Mouse (Mus musculus): Measurements from ENCODE around the gene Gclc. TPM values are rescaled to one million over a fixed set of nuclear protein-coding genes. Genes with fewer than 3 reads are reported as not detected.

Gclc gene
- polyA plus RNA-seq (2015; fragmentation: Nextera tagmentation; extraction: Ambion mirVana): 16.0 and 17.9 TPM in 2 replicates

DNA sequence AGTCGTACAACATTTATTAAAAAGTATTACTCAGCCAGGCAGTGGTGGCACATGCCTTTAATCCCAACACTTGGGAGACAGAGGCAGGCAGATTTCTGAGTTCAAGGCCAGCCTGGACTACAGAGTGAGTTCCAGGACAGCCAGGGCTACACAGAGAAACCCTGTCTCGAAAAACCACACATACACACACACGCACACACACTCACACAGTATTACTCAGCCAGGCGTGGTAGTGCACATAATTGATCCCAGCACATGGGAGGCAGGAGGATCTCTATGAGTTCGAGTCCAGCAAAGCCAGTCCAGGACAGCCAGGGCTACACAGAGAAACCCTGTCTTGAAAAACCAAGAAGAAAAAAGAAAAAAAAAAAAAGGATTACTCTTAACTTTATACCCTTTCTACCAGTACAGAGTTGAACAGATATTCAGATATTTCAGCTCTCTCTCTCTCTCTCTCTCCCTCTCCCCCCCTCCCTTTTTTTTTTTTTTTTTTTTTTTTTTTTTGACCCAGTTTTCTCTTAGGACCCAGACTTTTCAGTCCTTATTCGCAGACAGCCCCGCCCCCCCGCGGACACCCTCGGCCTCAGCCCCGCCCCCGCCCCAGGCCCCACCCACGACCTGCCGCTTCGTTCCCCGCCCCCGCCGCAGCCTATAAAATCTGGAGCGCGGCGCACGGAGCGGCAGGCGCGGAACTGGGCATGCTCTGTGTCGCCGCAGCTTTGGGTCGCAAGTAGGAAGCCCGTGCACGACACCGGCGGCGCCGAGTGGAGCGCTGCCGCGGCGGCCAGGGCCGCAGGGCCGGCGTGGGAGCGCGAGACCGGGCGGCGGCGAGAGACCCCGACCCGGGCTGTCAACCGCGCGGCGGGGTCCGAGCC, at the start of gene Gclc:
Gene Gclc (plus strand): TSS at position 683 of the 875 bp plus-strand sequence.
- Histone ChIP-seq H3K9me3 (ENCODE audit: control insufficient read depth, low read length) (no peaks in the 10 kb centered on the region), H3K36me3 (ENCODE audit: control insufficient read depth, insufficient read depth) (no peaks in the 10 kb centered on the region), H3K4me3 (replicated peaks; ENCODE audit: low read length) (peak within 1 kb of the TSS; percentile 80), H3K9ac (replicated peaks; ENCODE audit: low read depth, low read length) (peak within 1 kb of the TSS; percentile 83), H3K27me3 (replicated peaks; ENCODE audit: control insufficient read depth, insufficient read depth, low read length) (no peaks in the 10 kb centered on the region), H3K4me2 (ENCODE audit: low read length) (peak within 1 kb of the TSS; percentile 82), H3K27ac (ENCODE audit: low read length) (peak within 1 kb of the TSS; percentile 81), H3K4me1 (replicated peaks; ENCODE audit: control insufficient read depth, insufficient read depth, low read length) (peaks cover 22% of the 10 kb centered on the region)
- ATAC-seq: peak; percentile 82
- WGBS: 11% methylated on average over 36 of the region's 54 CpGs

DNA sequence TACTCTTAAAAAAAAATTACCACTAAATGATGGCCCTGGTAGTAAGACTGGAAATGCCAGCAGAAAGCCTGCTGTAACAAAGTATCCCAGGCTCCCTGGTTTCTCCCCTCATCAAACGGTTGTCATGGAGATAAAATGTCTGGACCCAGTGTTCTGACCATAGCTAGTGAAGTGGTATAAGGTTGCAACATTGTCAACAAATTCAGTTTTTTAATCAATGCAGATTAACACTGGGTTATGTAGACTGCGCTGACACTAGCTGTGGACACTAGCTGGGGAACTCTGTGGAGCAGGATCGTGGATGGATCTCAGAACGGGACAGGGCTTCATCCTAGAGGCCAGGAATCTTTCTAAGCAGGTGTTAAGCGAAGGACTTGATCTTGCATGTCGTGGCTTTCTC, 47.8 kb upstream of the Gclc start:
- Histone ChIP-seq H3K4me2 (ENCODE audit: low read length) (no peak overlapping the region), H3K36me3 (ENCODE audit: control insufficient read depth, insufficient read depth) (no peaks in the 10 kb centered on the region), H3K27me3 (replicated peaks; ENCODE audit: control insufficient read depth, insufficient read depth, low read length) (no peaks in the 10 kb centered on the region), H3K4me1 (replicated peaks; ENCODE audit: control insufficient read depth, insufficient read depth, low read length) (no peaks in the 10 kb centered on the region), H3K4me3 (replicated peaks; ENCODE audit: low read length) (no peak overlapping the region), H3K9ac (replicated peaks; ENCODE audit: low read depth, low read length) (no peak overlapping the region), H3K9me3 (ENCODE audit: control insufficient read depth, low read length) (no peaks in the 10 kb centered on the region), H3K27ac (ENCODE audit: low read length) (no peak overlapping the region)
- ATAC-seq: no peak
- WGBS: 85% methylated on average over 6 of the region's 6 CpGs

DNA sequence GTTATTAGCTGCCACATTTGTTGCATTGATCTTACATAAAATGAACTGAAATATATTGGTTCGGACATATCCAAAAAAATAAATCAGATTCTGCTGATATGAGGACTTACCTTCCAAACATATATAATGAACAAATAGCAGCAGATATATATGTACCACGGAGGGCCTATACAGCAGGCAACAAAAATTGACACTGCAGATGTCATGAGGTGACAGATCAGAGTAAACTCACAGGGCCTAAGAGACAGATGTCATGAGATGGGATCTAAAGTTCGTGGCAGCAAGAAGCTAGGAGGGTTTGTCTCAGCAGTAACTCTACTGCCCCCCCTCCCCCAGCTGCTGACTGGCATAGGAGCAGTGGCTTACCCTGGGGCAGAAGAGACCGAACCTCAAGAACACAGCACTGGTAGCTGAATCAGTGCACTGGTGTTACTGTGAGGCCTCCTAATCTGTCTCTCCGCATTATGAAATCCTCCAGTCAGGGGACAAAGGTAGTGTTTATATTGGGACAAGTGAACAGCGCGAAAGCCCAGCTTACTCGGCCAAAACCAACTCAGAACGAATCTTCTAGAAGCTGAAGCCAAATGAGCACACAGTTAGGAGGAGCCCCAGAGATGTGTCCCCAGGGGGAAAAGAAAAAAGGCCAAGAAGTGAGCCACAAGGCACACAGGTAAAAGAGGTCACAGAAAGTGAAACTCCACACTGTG, 46.7 kb upstream of the Gclc start:
- WGBS: 77% methylated on average over 9 of the region's 9 CpGs
- Histone ChIP-seq H3K4me3 (replicated peaks; ENCODE audit: low read length) (no peak overlapping the region), H3K4me2 (ENCODE audit: low read length) (no peak overlapping the region), H3K27me3 (replicated peaks; ENCODE audit: control insufficient read depth, insufficient read depth, low read length) (no peaks in the 10 kb centered on the region), H3K9me3 (ENCODE audit: control insufficient read depth, low read length) (no peaks in the 10 kb centered on the region), H3K9ac (replicated peaks; ENCODE audit: low read depth, low read length) (no peak overlapping the region), H3K36me3 (ENCODE audit: control insufficient read depth, insufficient read depth) (no peaks in the 10 kb centered on the region), H3K4me1 (replicated peaks; ENCODE audit: control insufficient read depth, insufficient read depth, low read length) (no peaks in the 10 kb centered on the region), H3K27ac (ENCODE audit: low read length) (no peak overlapping the region)
- ATAC-seq: no peak

DNA sequence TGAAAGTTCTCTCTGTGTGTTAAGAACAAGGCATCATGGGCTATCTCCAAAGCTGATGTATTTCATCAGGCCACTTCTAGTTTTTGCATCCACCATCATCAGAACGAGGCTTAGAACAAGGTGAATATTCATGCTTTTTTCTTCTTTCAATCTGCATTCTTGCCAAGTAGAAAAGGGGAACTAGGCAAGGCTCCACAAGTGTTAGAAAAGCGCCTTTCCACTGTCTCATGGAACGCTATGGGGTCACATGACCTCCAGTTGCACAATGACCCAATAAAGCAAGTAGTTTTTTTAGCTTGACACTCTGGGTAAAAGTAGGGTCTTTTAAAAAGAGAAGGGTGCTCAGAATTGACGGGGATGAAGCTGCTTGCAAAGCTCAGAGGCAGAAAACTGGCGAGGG, 45.4 kb upstream of the Gclc start:
- H3K36me3 ChIP-seq (ENCODE audit: control insufficient read depth, insufficient read depth): no peaks in the 10 kb centered on the region
- no peaks in the 10 kb centered on the region for H3K27me3 ChIP-seq (replicated peaks; ENCODE audit: control insufficient read depth, insufficient read depth, low read length)
- no peak for ATAC-seq
- H3K27ac ChIP-seq (ENCODE audit: low read length): no peak overlapping the region
- no peak overlapping the region for H3K4me2 ChIP-seq (ENCODE audit: low read length)
- 55% methylated on average over 5 of the region's 5 CpGs for WGBS
- H3K4me1 ChIP-seq (replicated peaks; ENCODE audit: control insufficient read depth, insufficient read depth, low read length): no peaks in the 10 kb centered on the region
- no peaks in the 10 kb centered on the region for H3K9me3 ChIP-seq (ENCODE audit: control insufficient read depth, low read length)
- H3K9ac ChIP-seq (replicated peaks; ENCODE audit: low read depth, low read length): no peak overlapping the region
- no peak overlapping the region for H3K4me3 ChIP-seq (replicated peaks; ENCODE audit: low read length)

DNA sequence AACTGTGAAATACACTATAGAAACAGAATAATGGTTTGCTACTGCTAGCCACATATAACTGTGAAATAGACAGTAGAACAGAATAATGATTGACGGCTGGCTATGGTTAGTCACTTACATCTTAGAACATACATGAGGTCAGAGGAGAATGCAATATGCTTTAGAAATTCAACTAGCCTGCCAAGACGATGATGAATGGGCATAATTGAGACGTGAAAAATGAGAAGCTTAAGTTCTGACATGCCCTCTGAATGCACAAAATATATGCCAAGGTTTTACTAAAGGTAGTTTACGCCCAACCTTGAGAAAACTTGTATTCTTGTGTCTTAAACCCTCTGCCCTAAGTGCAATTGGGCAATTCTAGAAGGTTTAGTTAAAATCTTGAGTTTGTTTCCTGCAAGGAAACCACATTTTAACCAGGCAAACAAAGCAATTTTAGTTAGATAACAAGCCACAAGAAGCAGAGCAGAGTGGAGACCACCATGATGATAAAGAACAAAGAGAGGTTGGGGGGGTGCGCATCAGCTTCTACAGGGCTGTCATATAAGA, 43.2 kb upstream of the Gclc start:
- Histone ChIP-seq H3K27ac (ENCODE audit: low read length) (no peak overlapping the region), H3K36me3 (ENCODE audit: control insufficient read depth, insufficient read depth) (no peaks in the 10 kb centered on the region), H3K4me3 (replicated peaks; ENCODE audit: low read length) (no peak overlapping the region), H3K4me1 (replicated peaks; ENCODE audit: control insufficient read depth, insufficient read depth, low read length) (no peaks in the 10 kb centered on the region), H3K9me3 (ENCODE audit: control insufficient read depth, low read length) (no peaks in the 10 kb centered on the region), H3K27me3 (replicated peaks; ENCODE audit: control insufficient read depth, insufficient read depth, low read length) (no peaks in the 10 kb centered on the region), H3K9ac (replicated peaks; ENCODE audit: low read depth, low read length) (no peak overlapping the region), H3K4me2 (ENCODE audit: low read length) (no peak overlapping the region)
- no peak for ATAC-seq
- 84% methylated on average over 5 of the region's 5 CpGs for WGBS

DNA sequence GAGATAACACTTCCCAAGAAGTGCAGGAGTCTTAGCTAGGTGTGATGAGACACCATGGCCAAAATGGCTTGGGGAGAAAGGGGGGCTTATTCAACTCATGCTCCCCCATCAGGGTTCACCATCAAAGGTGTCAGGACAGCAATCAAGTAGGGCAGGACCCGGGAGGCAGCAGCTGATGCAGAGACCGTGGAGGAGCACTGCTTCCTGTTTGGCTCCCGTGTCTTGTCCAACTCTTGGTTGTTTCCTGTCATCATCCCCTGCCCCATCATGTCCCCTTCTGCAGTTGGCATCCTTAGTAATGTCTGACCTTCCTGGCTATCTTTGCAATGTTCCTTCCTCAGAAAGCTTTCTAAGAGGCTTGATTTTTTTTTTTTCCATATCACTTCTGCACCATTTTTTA, 41.5 kb upstream of the Gclc start:
- no peak overlapping the region for H3K4me2 ChIP-seq (ENCODE audit: low read length)
- H3K4me1 ChIP-seq (replicated peaks; ENCODE audit: control insufficient read depth, insufficient read depth, low read length): no peaks in the 10 kb centered on the region
- H3K9me3 ChIP-seq (ENCODE audit: control insufficient read depth, low read length): no peaks in the 10 kb centered on the region
- H3K4me3 ChIP-seq (replicated peaks; ENCODE audit: low read length): no peak overlapping the region
- no peak overlapping the region for H3K27ac ChIP-seq (ENCODE audit: low read length)
- H3K27me3 ChIP-seq (replicated peaks; ENCODE audit: control insufficient read depth, insufficient read depth, low read length): no peaks in the 10 kb centered on the region
- WGBS: 80% methylated on average over 3 of the region's 3 CpGs
- no peak overlapping the region for H3K9ac ChIP-seq (replicated peaks; ENCODE audit: low read depth, low read length)
- no peaks in the 10 kb centered on the region for H3K36me3 ChIP-seq (ENCODE audit: control insufficient read depth, insufficient read depth)
- no peak for ATAC-seq

DNA sequence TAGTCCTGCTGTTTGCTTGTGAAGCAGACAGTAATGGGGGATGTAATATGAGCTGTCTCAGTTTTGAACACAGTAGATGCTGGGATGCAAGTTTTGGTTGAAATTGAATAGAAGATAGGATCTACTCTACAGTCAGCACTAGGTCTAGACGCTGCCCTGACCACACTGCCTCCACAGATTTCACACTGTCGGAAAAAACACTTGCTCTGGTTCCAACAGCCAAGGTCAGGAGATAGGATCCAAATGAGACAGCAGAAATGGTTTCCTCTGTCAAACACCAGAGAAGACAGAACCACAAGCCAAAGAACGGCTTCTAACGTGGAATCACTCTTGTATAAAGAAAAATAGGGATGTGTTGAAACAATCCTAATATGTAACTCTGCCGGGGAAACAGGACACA, 41.0 kb upstream of the Gclc start:
- Histone ChIP-seq H3K36me3 (ENCODE audit: control insufficient read depth, insufficient read depth) (no peaks in the 10 kb centered on the region), H3K27ac (ENCODE audit: low read length) (no peak overlapping the region), H3K9ac (replicated peaks; ENCODE audit: low read depth, low read length) (no peak overlapping the region), H3K4me3 (replicated peaks; ENCODE audit: low read length) (no peak overlapping the region), H3K4me1 (replicated peaks; ENCODE audit: control insufficient read depth, insufficient read depth, low read length) (no peaks in the 10 kb centered on the region), H3K9me3 (ENCODE audit: control insufficient read depth, low read length) (no peaks in the 10 kb centered on the region), H3K27me3 (replicated peaks; ENCODE audit: control insufficient read depth, insufficient read depth, low read length) (no peaks in the 10 kb centered on the region), H3K4me2 (ENCODE audit: low read length) (no peak overlapping the region)
- no peak for ATAC-seq
- 91% methylated on average over 5 of the region's 5 CpGs for WGBS

DNA sequence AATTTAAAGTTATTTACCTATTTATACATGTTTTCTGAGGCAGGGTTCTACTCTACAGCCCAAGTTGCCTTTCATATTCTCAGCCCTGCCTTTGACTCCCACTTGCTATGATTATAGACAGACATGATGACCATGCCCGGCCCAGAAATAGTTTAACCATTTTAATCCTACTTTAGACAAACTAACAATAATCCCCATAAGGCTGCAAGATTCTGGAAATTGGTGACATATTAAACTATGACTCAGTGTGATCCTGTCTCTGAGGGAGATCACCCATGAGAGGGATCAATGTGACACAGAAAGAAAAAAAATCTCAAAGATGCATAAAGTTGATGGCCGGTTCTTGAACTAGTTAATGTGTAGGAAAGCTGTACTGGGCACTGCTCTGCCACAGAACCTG, 39.1 kb upstream of the Gclc start:
- Histone ChIP-seq H3K4me3 (replicated peaks; ENCODE audit: low read length) (no peak overlapping the region), H3K27me3 (replicated peaks; ENCODE audit: control insufficient read depth, insufficient read depth, low read length) (no peaks in the 10 kb centered on the region), H3K4me2 (ENCODE audit: low read length) (no peak overlapping the region), H3K4me1 (replicated peaks; ENCODE audit: control insufficient read depth, insufficient read depth, low read length) (no peaks in the 10 kb centered on the region), H3K27ac (ENCODE audit: low read length) (no peak overlapping the region), H3K9me3 (ENCODE audit: control insufficient read depth, low read length) (no peaks in the 10 kb centered on the region), H3K36me3 (ENCODE audit: control insufficient read depth, insufficient read depth) (no peaks in the 10 kb centered on the region), H3K9ac (replicated peaks; ENCODE audit: low read depth, low read length) (no peak overlapping the region)
- ATAC-seq: no peak
- 92% methylated on average over 2 of the region's 2 CpGs for WGBS

DNA sequence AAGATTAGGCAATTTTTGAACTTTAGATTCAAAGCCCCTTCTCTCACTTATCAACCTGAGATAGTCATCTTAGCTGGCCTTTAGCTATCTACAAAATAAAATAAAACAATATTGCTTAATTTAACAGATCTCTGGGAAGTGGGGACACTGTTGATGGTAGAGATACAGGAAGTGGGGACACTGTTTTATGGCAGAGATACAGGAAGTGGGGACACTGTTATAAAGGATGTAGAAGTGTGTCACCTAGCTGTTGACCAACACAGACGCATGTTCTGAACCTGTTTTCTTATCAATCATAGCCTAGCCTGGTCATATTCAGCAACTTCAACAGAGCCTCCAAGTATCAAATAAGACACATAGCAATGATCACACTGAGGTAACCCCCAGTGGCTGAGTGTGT, 38.3 kb upstream of the Gclc start:
- H3K27ac ChIP-seq (ENCODE audit: low read length): no peak overlapping the region
- no peaks in the 10 kb centered on the region for H3K9me3 ChIP-seq (ENCODE audit: control insufficient read depth, low read length)
- no peak overlapping the region for H3K9ac ChIP-seq (replicated peaks; ENCODE audit: low read depth, low read length)
- no peak overlapping the region for H3K4me2 ChIP-seq (ENCODE audit: low read length)
- ATAC-seq: no peak
- H3K27me3 ChIP-seq (replicated peaks; ENCODE audit: control insufficient read depth, insufficient read depth, low read length): no peaks in the 10 kb centered on the region
- 97% methylated on average over 1 of the region's 1 CpGs for WGBS
- no peak overlapping the region for H3K4me3 ChIP-seq (replicated peaks; ENCODE audit: low read length)
- no peaks in the 10 kb centered on the region for H3K36me3 ChIP-seq (ENCODE audit: control insufficient read depth, insufficient read depth)
- no peaks in the 10 kb centered on the region for H3K4me1 ChIP-seq (replicated peaks; ENCODE audit: control insufficient read depth, insufficient read depth, low read length)

All from forebrain, embryonic 16.5 days (tissue).